ENCODE assay signal across 14 mouse cellular contexts in genomic region chr11:57683931-57684330, GRCm38 (mm10). TPM values are rescaled to one million over a fixed set of nuclear protein-coding genes. Genes with fewer than 3 reads are reported as not detected.
A peak's percentile ranks its signal among the peaks of the same experiment; 100 is the strongest.
DNase-seq lines count a peak whose midpoint lies in the region; ATAC-seq lines count a peak whose summit lies in the region.
"Had no signal": no experiment of that assay in that cellular context is flagged by ENCODE, and none has a peak within 500 bp of the region (broad histone marks: within the 10 kb centered on the region; RNA-seq: fewer than 3 reads in every experiment).

No protein-coding gene starts in this region.

- H3K27me3 ChIP-seq in hindbrain, embryonic 16.5 days (replicated peaks; ENCODE audit: control insufficient read depth, insufficient read depth, low read length) = no peaks in the 10 kb centered on the region
- H3K27me3 ChIP-seq in hindbrain, embryonic 11.5 days (ENCODE audit: control insufficient read depth, insufficient read depth, low read length) = no peaks in the 10 kb centered on the region
- peaks cover 12% of the 10 kb centered on the region; the same call in 1 of the 2 replicates for H3K27me3 ChIP-seq in neural tube, embryonic 13.5 days
- no peaks in the 10 kb centered on the region for H3K27me3 ChIP-seq in intestine, embryonic 16.5 days (replicated peaks; ENCODE audit: control insufficient read depth, insufficient read depth, low read length)
- H3K27me3 ChIP-seq: heart, embryonic 12.5 days had no signal

- H3K4me1 ChIP-seq in hindbrain, embryonic 16.5 days (ENCODE audit: control insufficient read depth, insufficient read depth, low read depth, low read length) = peaks cover 18% of the 10 kb centered on the region
- no peaks in the 10 kb centered on the region for H3K4me1 ChIP-seq in hindbrain, embryonic 11.5 days (replicated peaks; ENCODE audit: control insufficient read depth, insufficient read depth, low read length)
- peaks cover 64% of the 10 kb centered on the region for H3K4me1 ChIP-seq in neural tube, embryonic 13.5 days (replicated peaks)
- peaks cover 42% of the 10 kb centered on the region for H3K4me1 ChIP-seq in intestine, embryonic 16.5 days (ENCODE audit: control insufficient read depth, insufficient read depth, low read length)

- intact Hi-C loops in heart, postnatal 36 days (cut with DNase I) = no loop called here

- H3K27ac ChIP-seq in hindbrain, embryonic 16.5 days (ENCODE audit: low read depth, low read length) = no peak overlapping the region
- H3K27ac ChIP-seq in hindbrain, embryonic 11.5 days (ENCODE audit: low read depth, low read length) = no peak overlapping the region
- peak overlapping the region; percentile 73 for H3K27ac ChIP-seq in neural tube, embryonic 13.5 days (replicated peaks)
- H3K27ac ChIP-seq in intestine, embryonic 16.5 days (ENCODE audit: low read length) = no peak overlapping the region

- no peak overlapping the region for H3K4me2 ChIP-seq in hindbrain, embryonic 16.5 days (ENCODE audit: low read length)
- no peak overlapping the region for H3K4me2 ChIP-seq in hindbrain, embryonic 11.5 days (replicated peaks; ENCODE audit: low read depth, low read length)
- H3K4me2 ChIP-seq in neural tube, embryonic 13.5 days = no peak overlapping the region
- H3K4me2 ChIP-seq in intestine, embryonic 16.5 days (ENCODE audit: low read depth, low read length) = no peak overlapping the region
- H3K4me2 ChIP-seq: heart, embryonic 12.5 days had no signal

- H3K9ac ChIP-seq in hindbrain, embryonic 16.5 days (ENCODE audit: low read depth, low read length) = no peak overlapping the region
- H3K9ac ChIP-seq in hindbrain, embryonic 11.5 days (ENCODE audit: low read depth, low read length) = no peak overlapping the region
- H3K9ac ChIP-seq in neural tube, embryonic 13.5 days = no peak overlapping the region
- no peak overlapping the region for H3K9ac ChIP-seq in intestine, embryonic 16.5 days (ENCODE audit: low read depth, low read length)
- H3K9ac ChIP-seq: heart, embryonic 12.5 days; liver, postnatal 0 days had no signal

- H3K36me3 ChIP-seq in hindbrain, embryonic 16.5 days (ENCODE audit: control insufficient read depth, insufficient read depth, low read length) = no peaks in the 10 kb centered on the region
- H3K36me3 ChIP-seq in hindbrain, embryonic 11.5 days (ENCODE audit: control insufficient read depth, insufficient read depth, low read length) = no peaks in the 10 kb centered on the region
- H3K36me3 ChIP-seq in neural tube, embryonic 13.5 days = no peaks in the 10 kb centered on the region
- H3K36me3 ChIP-seq in intestine, embryonic 16.5 days (ENCODE audit: control insufficient read depth, insufficient read depth, low read length) = no peaks in the 10 kb centered on the region
- H3K36me3 ChIP-seq: heart, embryonic 12.5 days had no signal

- no peak overlapping the region for H3K4me3 ChIP-seq in hindbrain, embryonic 16.5 days (ENCODE audit: low read length)
- H3K4me3 ChIP-seq in hindbrain, embryonic 11.5 days (ENCODE audit: low read depth, low read length) = no peak overlapping the region
- no peak overlapping the region for H3K4me3 ChIP-seq in neural tube, embryonic 13.5 days
- no peak overlapping the region for H3K4me3 ChIP-seq in intestine, embryonic 16.5 days (ENCODE audit: low read length)
- H3K4me3 ChIP-seq: heart, embryonic 12.5 days; megakaryocyte, embryonic 14.5 days had no signal

- peak; percentile 62; the same call in 1 of the 2 replicates for ATAC-seq in hindbrain, embryonic 16.5 days
- no peak for ATAC-seq in hindbrain, embryonic 11.5 days (ENCODE audit: low FRiP score)
- peak; percentile 62 for ATAC-seq in neural tube, embryonic 13.5 days (ENCODE audit: low read depth)
- ATAC-seq in intestine, embryonic 16.5 days = no peak
- ATAC-seq: liver, postnatal 0 days had no signal

- H3K9me3 ChIP-seq in hindbrain, embryonic 16.5 days (ENCODE audit: control insufficient read depth, low read length) = no peaks in the 10 kb centered on the region
- no peaks in the 10 kb centered on the region for H3K9me3 ChIP-seq in hindbrain, embryonic 11.5 days (ENCODE audit: control insufficient read depth, low read length)
- H3K9me3 ChIP-seq in neural tube, embryonic 13.5 days = no peaks in the 10 kb centered on the region
- peaks cover 5% of the 10 kb centered on the region; the same call in 1 of the 2 replicates for H3K9me3 ChIP-seq in intestine, embryonic 16.5 days (ENCODE audit: control insufficient read depth, low read length)
- H3K9me3 ChIP-seq: heart, embryonic 12.5 days had no signal

- WGBS in hindbrain, embryonic 16.5 days = 33% methylated on average over 8 of the region's 8 CpGs
- WGBS in hindbrain, embryonic 11.5 days = 73% methylated on average over 8 of the region's 8 CpGs
- 5% methylated on average over 8 of the region's 8 CpGs for WGBS in neural tube, embryonic 13.5 days
- 40% methylated on average over 8 of the region's 8 CpGs for WGBS in intestine, embryonic 16.5 days

- DNase-seq in hindbrain, embryonic 11.5 days (ENCODE audit: low spot score) = no peak
- DNase-seq in adrenal gland, postnatal 14 days = peak; percentile 77
- peak; percentile 68 for DNase-seq in gastrocnemius, postnatal 10 days
- no peak for DNase-seq in layer of hippocampus, postnatal 14 days (ENCODE audit: low spot score in 2 of 2)
- DNase-seq in heart, postnatal 36 days = no peak
- DNase-seq: cerebellum, adult 9-10 months; kidney, postnatal 4 days; liver, postnatal 0 days; thymus, postnatal 25 days had no signal

RNA-seq across cellular contexts. Expression of gene Galnt10, which starts 38.7 kb away (rescaled TPM):
- polyA plus RNA-seq in hindbrain, embryonic 16.5 days (2015; fragmentation: Nextera tagmentation; extraction: Ambion mirVana) = 12.3 and 13.1 TPM in 2 replicates
- polyA plus RNA-seq in hindbrain, embryonic 11.5 days (2014; fragmentation: Nextera tagmentation; extraction: Ambion mirVana) = 9.7 and 12.0 TPM in 2 replicates
- total RNA-seq in adrenal gland, postnatal 14 days (2021) = 39.8 and 46.4 TPM in 2 replicates
- total RNA-seq in gastrocnemius, postnatal 10 days (2021) = 10 to 100 TPM; 13.0 to 15.7 TPM
- polyA plus RNA-seq in neural tube, embryonic 13.5 days (2015; fragmentation: Nextera tagmentation; extraction: Ambion mirVana) = 12.2 and 13.0 TPM in 2 replicates
- 1 to 10 TPM; 9.4 to 9.9 TPM for total RNA-seq in layer of hippocampus, postnatal 14 days (2021)
- total RNA-seq in heart, postnatal 36 days (2021) = 1 to 10 TPM; 6.7 to 9.2 TPM
- polyA plus RNA-seq in intestine, embryonic 16.5 days (2015; fragmentation: Nextera tagmentation; extraction: Ambion mirVana) = 16.9 and 17.8 TPM in 2 replicates

Comparison
In these comparisons a context has a peak if more than half of its experiments do, and no peak if none do; other contexts are left out.
1. ATAC-seq: peak in hindbrain, embryonic 16.5 days (single experiment) and neural tube, embryonic 13.5 days (single experiment); none in hindbrain, embryonic 11.5 days (single experiment) and intestine, embryonic 16.5 days (single experiment).
2. DNase-seq: peak in adrenal gland, postnatal 14 days (single experiment) and gastrocnemius, postnatal 10 days (single experiment); none in hindbrain, embryonic 11.5 days (single experiment), layer of hippocampus, postnatal 14 days (0 of 2) and heart, postnatal 36 days (0 of 2).